Mouse (Mus musculus) limb, embryonic 13.5 days (tissue): ENCODE data around the gene Dnaja3. TPM values are rescaled to one million over a fixed set of nuclear protein-coding genes. Genes with fewer than 3 reads are reported as not detected.

Experiments
- ATAC-seq: fragments of 200-750 bp; cut with Nextera tagmentation; 2 replicates; pipeline ENCODE4 v1.8.0; 2017; ENCODE audit warnings: low read depth, moderate number of reproducible peaks, moderate TSS enrichment; ENCODE audit not compliant: low FRiP score
- H3K27ac ChIP-seq: fragments of 300-500 bp; sonication (generic); 2 replicates; pipeline ENCODE4 v1.5.1; 2015; ENCODE audit warnings: inconsistent platforms, mild to moderate bottlenecking, moderate library complexity
- H3K27me3 ChIP-seq: fragments of 300-500 bp; sonication (generic); 2 replicates; pipeline ENCODE4 v1.6.1; 2015; ENCODE audit warnings: mild to moderate bottlenecking, inconsistent platforms
- H3K36me3 ChIP-seq: fragments of 300-500 bp; sonication (generic); 2 replicates; pipeline ENCODE4 v1.6.1; 2015; ENCODE audit warnings: inconsistent platforms, mild to moderate bottlenecking, moderate library complexity
- H3K4me1 ChIP-seq: fragments of 300-500 bp; sonication (generic); 2 replicates; pipeline ENCODE4 v1.6.1; 2015; ENCODE audit warnings: inconsistent platforms
- H3K4me2 ChIP-seq: fragments of 300-500 bp; sonication (generic); replicated peaks from 2 replicates; pipeline ENCODE4 v1.6.1; 2015; ENCODE audit warnings: inconsistent platforms, mild to moderate bottlenecking, moderate library complexity
- H3K4me3 ChIP-seq: fragments of 300-500 bp; sonication (generic); 2 replicates; pipeline ENCODE4 v1.5.1; 2015; ENCODE audit warnings: moderate library complexity, mild to moderate bottlenecking, inconsistent platforms
- H3K9ac ChIP-seq: fragments of 300-500 bp; sonication (generic); 2 replicates; pipeline ENCODE4 v1.6.1; 2015; ENCODE audit warnings: mild to moderate bottlenecking, inconsistent platforms
- H3K9me3 ChIP-seq: fragments of 300-500 bp; sonication (generic); 2 replicates; pipeline ENCODE4 v1.6.1; 2016; ENCODE audit warnings: inconsistent platforms
- WGBS: fragments of 180-500 bp; shearing (Covaris S2); methylation state at CpG from one replicate; pipeline ENCODE4 v1.1.7; 2015; 5-methylcytosine and 5-hydroxymethylcytosine counted together
- polyA plus RNA-seq: library from polyadenylated mRNA; unstranded; fragments of >200 nt; fragmentation: Nextera tagmentation; extraction: Ambion mirVana; gene quantifications from 2 replicates; pipeline ENCODE4 v1.2.1, GENCODE M21; 2015

The Dnaja3 gene
- polyA plus RNA-seq, 1 experiment from 2014 or later = 60.0 TPM

GRCm38 (mm10) chr16:4608532-4609059, 31.2 kb upstream of the Dnaja3 start:
- WGBS = 77% methylated on average over 19 of the region's 19 CpGs
- no peak overlapping the region for H3K27ac ChIP-seq
- H3K4me3 ChIP-seq = no peak overlapping the region
- no peaks in the 10 kb centered on the region for H3K27me3 ChIP-seq
- no peaks in the 10 kb centered on the region for H3K9me3 ChIP-seq
- H3K4me1 ChIP-seq = peaks cover 52% of the 10 kb centered on the region
- peak overlapping the region; percentile 43 for H3K9ac ChIP-seq
- no peak for ATAC-seq
- peaks cover 52% of the 10 kb centered on the region for H3K36me3 ChIP-seq
- H3K4me2 ChIP-seq = no peak overlapping the region

GRCm38 (mm10) chr16:4611193-4611592, 28.6 kb upstream of the Dnaja3 start:
- no peaks in the 10 kb centered on the region for H3K27me3 ChIP-seq
- no peak for ATAC-seq
- H3K27ac ChIP-seq = no peak overlapping the region
- H3K4me2 ChIP-seq = no peak overlapping the region
- H3K36me3 ChIP-seq = peaks cover 78% of the 10 kb centered on the region
- no peak overlapping the region for H3K9ac ChIP-seq
- WGBS = 91% methylated on average over 5 of the region's 5 CpGs
- no peaks in the 10 kb centered on the region for H3K9me3 ChIP-seq
- H3K4me3 ChIP-seq = no peak overlapping the region
- H3K4me1 ChIP-seq = peaks cover 26% of the 10 kb centered on the region

- 95% methylated on average over 7 of the region's 7 CpGs for WGBS
- Histone ChIP-seq H3K9me3 (no peaks in the 10 kb centered on the region), H3K27me3 (no peaks in the 10 kb centered on the region), H3K36me3 (peaks cover 81% of the 10 kb centered on the region), H3K9ac (no peak overlapping the region), H3K4me2 (no peak overlapping the region), H3K27ac (no peak overlapping the region), H3K4me3 (no peak overlapping the region), H3K4me1 (peaks cover 21% of the 10 kb centered on the region)
- ATAC-seq = no peak
Observed at GRCm38 (mm10) chr16:4611676-4612075, 28.1 kb upstream of the Dnaja3 start.

DNA sequence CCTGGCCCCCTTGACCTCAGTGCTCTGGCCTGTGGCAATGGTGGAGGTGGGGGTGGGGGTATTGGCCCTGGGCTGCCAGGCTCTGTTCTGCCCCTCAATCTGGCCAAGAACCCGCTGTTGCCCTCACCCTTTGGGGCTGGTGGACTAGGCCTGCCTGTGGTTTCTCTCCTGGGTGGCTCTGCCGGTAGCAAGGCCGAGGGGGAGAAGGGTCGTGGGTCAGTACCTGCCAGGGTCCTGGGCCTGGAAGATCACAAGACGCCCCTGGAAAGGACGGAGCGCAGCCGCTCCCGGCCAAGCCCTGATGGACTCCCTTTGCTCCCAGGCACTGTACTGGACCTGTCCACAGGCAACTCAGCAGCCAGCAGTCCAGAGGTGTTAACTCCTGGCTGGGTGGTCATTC, 26.1 kb upstream of the Dnaja3 start:
- Histone ChIP-seq H3K4me3 (no peak overlapping the region), H3K27me3 (no peaks in the 10 kb centered on the region), H3K9me3 (no peaks in the 10 kb centered on the region), H3K9ac (no peak overlapping the region), H3K36me3 (peaks cover 98% of the 10 kb centered on the region), H3K4me2 (no peak overlapping the region), H3K27ac (no peak overlapping the region), H3K4me1 (peaks cover under 1% of the 10 kb centered on the region; the same call in 1 of the 2 replicates)
- ATAC-seq = no peak
- 89% methylated on average over 9 of the region's 9 CpGs for WGBS

DNA sequence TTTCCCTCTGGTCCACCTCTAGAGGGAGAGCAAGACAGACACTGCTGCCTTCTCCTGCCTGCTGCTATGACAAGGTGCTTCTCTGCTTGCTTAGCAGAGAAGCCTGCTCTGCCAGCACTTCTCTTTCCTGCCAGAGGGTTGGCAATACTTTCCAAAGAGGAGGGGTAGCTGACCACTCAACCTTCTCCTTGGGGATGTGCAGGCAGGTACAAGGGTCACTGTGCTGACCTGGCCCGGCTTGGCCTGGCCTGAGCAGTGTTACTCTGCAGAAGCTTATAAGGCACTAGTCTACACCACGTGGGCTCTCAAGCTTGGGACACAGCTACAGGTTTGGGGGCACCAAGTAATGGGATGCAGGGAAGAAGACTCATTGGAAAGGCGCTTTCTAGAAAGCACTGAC, 25.1 kb upstream of the Dnaja3 start:
- Histone ChIP-seq H3K4me2 (no peak overlapping the region), H3K27ac (no peak overlapping the region), H3K9ac (no peak overlapping the region), H3K4me3 (no peak overlapping the region), H3K4me1 (no peaks in the 10 kb centered on the region), H3K27me3 (no peaks in the 10 kb centered on the region), H3K36me3 (peaks cover 96% of the 10 kb centered on the region), H3K9me3 (no peaks in the 10 kb centered on the region)
- ATAC-seq = no peak
- 93% methylated on average over 3 of the region's 3 CpGs for WGBS

DNA sequence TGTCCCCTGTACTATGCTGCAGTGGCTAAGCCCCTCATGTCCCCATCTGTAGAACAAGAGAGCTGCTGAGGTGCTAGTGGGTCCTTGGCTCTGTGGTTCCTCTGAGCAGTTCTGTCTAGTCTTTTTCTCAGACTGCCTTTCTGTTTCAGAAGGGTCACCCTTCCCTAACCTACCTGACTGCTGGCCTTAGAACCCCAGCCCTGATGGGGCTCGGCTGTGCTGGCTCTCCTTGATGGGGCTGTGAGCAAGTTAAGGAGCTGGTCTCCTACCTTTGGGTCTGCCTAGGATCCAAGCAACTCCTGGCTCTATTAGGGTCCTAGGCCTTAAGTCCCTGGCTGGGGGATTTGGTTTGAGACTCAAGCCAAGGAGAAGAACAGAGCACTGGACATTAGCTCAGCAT, 24.5 kb upstream of the Dnaja3 start:
- H3K27me3 ChIP-seq = no peaks in the 10 kb centered on the region
- WGBS = 79% methylated on average over 1 of the region's 1 CpGs
- H3K27ac ChIP-seq = no peak overlapping the region
- no peaks in the 10 kb centered on the region for H3K4me1 ChIP-seq
- H3K9ac ChIP-seq = no peak overlapping the region
- peaks cover 94% of the 10 kb centered on the region for H3K36me3 ChIP-seq
- no peaks in the 10 kb centered on the region for H3K9me3 ChIP-seq
- no peak for ATAC-seq
- no peak overlapping the region for H3K4me2 ChIP-seq
- no peak overlapping the region for H3K4me3 ChIP-seq

- H3K27ac ChIP-seq = no peak overlapping the region
- no peak for ATAC-seq
- H3K4me2 ChIP-seq = no peak overlapping the region
- no peaks in the 10 kb centered on the region for H3K9me3 ChIP-seq
- H3K4me3 ChIP-seq = no peak overlapping the region
- H3K4me1 ChIP-seq = no peaks in the 10 kb centered on the region
- H3K9ac ChIP-seq = no peak overlapping the region
- WGBS = 79% methylated on average over 4 of the region's 4 CpGs
- H3K36me3 ChIP-seq = peaks cover 85% of the 10 kb centered on the region
- H3K27me3 ChIP-seq = no peaks in the 10 kb centered on the region
Observed at GRCm38 (mm10) chr16:4616829-4617228, 23.0 kb upstream of the Dnaja3 start.

- no peaks in the 10 kb centered on the region for H3K27me3 ChIP-seq
- H3K9ac ChIP-seq = peak overlapping the region; percentile 89
- H3K27ac ChIP-seq = peak overlapping the region; percentile 82
- no peaks in the 10 kb centered on the region for H3K9me3 ChIP-seq
- peaks cover 23% of the 10 kb centered on the region for H3K4me1 ChIP-seq
- WGBS = 20% methylated on average over 9 of the region's 9 CpGs
- peaks cover 32% of the 10 kb centered on the region for H3K36me3 ChIP-seq
- H3K4me3 ChIP-seq = peak overlapping the region; percentile 78
- H3K4me2 ChIP-seq = peak overlapping the region; percentile 85
- no peak for ATAC-seq
Observed at GRCm38 (mm10) chr16:4624074-4624473, 15.7 kb upstream of the Dnaja3 start.

- Histone ChIP-seq H3K4me2 (peak within 1 kb of the TSS; percentile 85), H3K4me3 (peak within 1 kb of the TSS; percentile 78), H3K27me3 (no peaks in the 10 kb centered on the region), H3K9ac (peak within 1 kb of the TSS; percentile 89), H3K27ac (peak within 1 kb of the TSS; percentile 82), H3K9me3 (no peaks in the 10 kb centered on the region), H3K36me3 (peaks cover 29% of the 10 kb centered on the region), H3K4me1 (peaks cover 23% of the 10 kb centered on the region)
- peak; percentile 88 for ATAC-seq
- WGBS = under 1% methylated on average over 56 of the region's 56 CpGs
Observed at GRCm38 (mm10) chr16:4624481-4625110, 15.2 kb upstream of the Dnaja3 start, which contains the start of gene Pam16. TSS of gene Pam16 (minus strand) at chr16:4624988.

- ATAC-seq = no peak
- no peaks in the 10 kb centered on the region for H3K27me3 ChIP-seq
- H3K4me3 ChIP-seq = no peak overlapping the region
- H3K27ac ChIP-seq = no peak overlapping the region
- H3K4me1 ChIP-seq = peaks cover 27% of the 10 kb centered on the region
- no peak overlapping the region for H3K4me2 ChIP-seq
- H3K36me3 ChIP-seq = peaks cover 22% of the 10 kb centered on the region
- WGBS = 73% methylated on average over 6 of the region's 6 CpGs
- H3K9ac ChIP-seq = no peak overlapping the region
- H3K9me3 ChIP-seq = no peaks in the 10 kb centered on the region
Observed at GRCm38 (mm10) chr16:4627105-4627504, 12.7 kb upstream of the Dnaja3 start.

GRCm38 (mm10) chr16:4628898-4629419, 10.8 kb upstream of the Dnaja3 start:
- H3K4me2 ChIP-seq = no peak overlapping the region
- H3K9me3 ChIP-seq = no peaks in the 10 kb centered on the region
- no peaks in the 10 kb centered on the region for H3K27me3 ChIP-seq
- H3K36me3 ChIP-seq = peaks cover 27% of the 10 kb centered on the region
- 91% methylated on average over 9 of the region's 9 CpGs for WGBS
- H3K27ac ChIP-seq = no peak overlapping the region
- peaks cover 16% of the 10 kb centered on the region for H3K4me1 ChIP-seq
- no peak for ATAC-seq
- H3K9ac ChIP-seq = no peak overlapping the region
- no peak overlapping the region for H3K4me3 ChIP-seq

- 19% methylated on average over 6 of the region's 6 CpGs for WGBS
- peaks cover 14% of the 10 kb centered on the region for H3K4me1 ChIP-seq
- no peak overlapping the region for H3K9ac ChIP-seq
- no peaks in the 10 kb centered on the region for H3K9me3 ChIP-seq
- peaks cover 33% of the 10 kb centered on the region for H3K36me3 ChIP-seq
- ATAC-seq = no peak
- no peak overlapping the region for H3K4me2 ChIP-seq
- no peak overlapping the region for H3K4me3 ChIP-seq
- no peaks in the 10 kb centered on the region for H3K27me3 ChIP-seq
- no peak overlapping the region for H3K27ac ChIP-seq
Observed at GRCm38 (mm10) chr16:4629950-4630349, 9.8 kb upstream of the Dnaja3 start.
